In genomic region chr8:121949941-121950748, GRCm38 (mm10) we compare ENCODE assay signal across 8 mouse cellular contexts. TPM values are rescaled to one million over a fixed set of nuclear protein-coding genes. Genes with fewer than 3 reads are reported as not detected.
DNase-seq lines count a peak whose midpoint lies in the region; ATAC-seq and TF ChIP-seq lines count a peak whose summit lies in the region.

No protein-coding gene starts in this region.

- WGBS in embryonic facial prominence, embryonic 14.5 days, result under 1% methylated on average over 42 of the region's 66 CpGs
- under 1% methylated on average over 64 of the region's 66 CpGs for WGBS in heart, adult 2 months
- under 1% methylated on average over 64 of the region's 66 CpGs for WGBS in limb, embryonic 13.5 days
- WGBS in midbrain, embryonic 16.5 days, result under 1% methylated on average over 51 of the region's 66 CpGs

- no peaks in the 10 kb centered on the region for H3K27me3 ChIP-seq in embryonic facial prominence, embryonic 14.5 days (replicated peaks; ENCODE audit: control insufficient read depth, insufficient read depth, low read length)
- H3K27me3 ChIP-seq in heart, adult 2 months (ENCODE audit: control insufficient read depth, insufficient read depth, low read length), result no peaks in the 10 kb centered on the region
- no peaks in the 10 kb centered on the region for H3K27me3 ChIP-seq in limb, embryonic 13.5 days
- H3K27me3 ChIP-seq in midbrain, embryonic 16.5 days (ENCODE audit: control insufficient read depth, insufficient read depth, low read depth, low read length), result no peaks in the 10 kb centered on the region

- peak overlapping the region; percentile 87 for H3K4me3 ChIP-seq in embryonic facial prominence, embryonic 14.5 days (ENCODE audit: low read depth, low read length)
- H3K4me3 ChIP-seq in heart, adult 2 months, result peak overlapping the region; percentile 81
- peak overlapping the region; percentile 96 for H3K4me3 ChIP-seq in limb, embryonic 13.5 days
- peak overlapping the region; percentile 92 for H3K4me3 ChIP-seq in midbrain, embryonic 16.5 days (ENCODE audit: low read depth, low read length)

- DNase-seq in 3T3-L1 (ENCODE audit: low read depth, low spot score), result peak; percentile 99
- DNase-seq in adrenal gland, postnatal 4 days (ENCODE audit: low spot score in 2 of 2), result peak; percentile 96 to 98
- DNase-seq in embryonic facial prominence, embryonic 14.5 days (ENCODE audit: low spot score), result peak; percentile 100
- DNase-seq in heart, adult 2 months, result peak; percentile 99
- peak; percentile 98 to 99 for DNase-seq in kidney, adult 8-10 months
- peak; percentile 99 to 100 for DNase-seq in spleen, postnatal 10 days (ENCODE audit: low spot score in 2 of 2)

- H3K4me2 ChIP-seq in embryonic facial prominence, embryonic 14.5 days (ENCODE audit: low read depth, low read length), result peak overlapping the region; percentile 80
- peak overlapping the region; percentile 92 for H3K4me2 ChIP-seq in limb, embryonic 13.5 days (replicated peaks)
- peak overlapping the region; percentile 52 for H3K4me2 ChIP-seq in midbrain, embryonic 16.5 days (ENCODE audit: low read length)

- TF ChIP-seq POLR2A in heart, adult 2 months (IDR thresholded peaks at IDR 0.05; ENCODE audit: insufficient read depth, low read depth, low read length), result peak; percentile 74; the same call in 1 of the 2 replicates

- no peaks in the 10 kb centered on the region for H3K9me3 ChIP-seq in embryonic facial prominence, embryonic 14.5 days (ENCODE audit: control insufficient read depth, low read length)
- no peaks in the 10 kb centered on the region for H3K9me3 ChIP-seq in limb, embryonic 13.5 days
- no peaks in the 10 kb centered on the region for H3K9me3 ChIP-seq in midbrain, embryonic 16.5 days (replicated peaks; ENCODE audit: control insufficient read depth, low read length, poor library complexity, severe bottlenecking)

- peak overlapping the region; percentile 99 for H3K9ac ChIP-seq in embryonic facial prominence, embryonic 14.5 days (ENCODE audit: low read depth, low read length)
- peak overlapping the region; percentile 95 for H3K9ac ChIP-seq in heart, adult 2 months (ENCODE audit: low read depth, low read length)
- H3K9ac ChIP-seq in limb, embryonic 13.5 days, result peak overlapping the region; percentile 99
- peak overlapping the region; percentile 96 for H3K9ac ChIP-seq in midbrain, embryonic 16.5 days (ENCODE audit: low read depth, low read length)

- peaks cover 20% of the 10 kb centered on the region for H3K36me3 ChIP-seq in embryonic facial prominence, embryonic 14.5 days (ENCODE audit: control insufficient read depth, insufficient read depth, low read length)
- no peaks in the 10 kb centered on the region for H3K36me3 ChIP-seq in heart, adult 2 months (ENCODE audit: control insufficient read depth, insufficient read depth, low read length)
- peaks cover 23% of the 10 kb centered on the region for H3K36me3 ChIP-seq in limb, embryonic 13.5 days
- no peaks in the 10 kb centered on the region for H3K36me3 ChIP-seq in midbrain, embryonic 16.5 days (ENCODE audit: control insufficient read depth, insufficient read depth, low read length)

- intact Hi-C loops in heart, adult 2 months (cut with DNase I), result no loop called here

- no peaks in the 10 kb centered on the region for H3K79me2 ChIP-seq in heart, adult 2 months (replicated peaks; ENCODE audit: control insufficient read depth, insufficient read depth, low read length)

- ATAC-seq in embryonic facial prominence, embryonic 14.5 days (ENCODE audit: low read depth), result peak; percentile 96
- peak; percentile 97 for ATAC-seq in limb, embryonic 13.5 days (ENCODE audit: low FRiP score, low read depth)
- peak; percentile 96 for ATAC-seq in midbrain, embryonic 16.5 days

- TF ChIP-seq CTCF in heart, adult 2 months (IDR thresholded peaks at IDR 0.05), result 0 out of 2 replicates have a peak, but pooled peaks have one; percentile 4

- H3K4me1 ChIP-seq in embryonic facial prominence, embryonic 14.5 days (ENCODE audit: control insufficient read depth, insufficient read depth, low read length), result peaks cover 26% of the 10 kb centered on the region
- peaks cover 10% of the 10 kb centered on the region for H3K4me1 ChIP-seq in heart, adult 2 months (ENCODE audit: control insufficient read depth, insufficient read depth, low read length)
- H3K4me1 ChIP-seq in limb, embryonic 13.5 days, result peaks cover 58% of the 10 kb centered on the region
- H3K4me1 ChIP-seq in midbrain, embryonic 16.5 days (ENCODE audit: control insufficient read depth, insufficient read depth, low read length), result peaks cover 33% of the 10 kb centered on the region

- peak; percentile 95 for TF ChIP-seq EP300 in heart, adult 2 months (IDR thresholded peaks at IDR 0.05; ENCODE audit: insufficient read depth, low read depth, low read length)

- H3K27ac ChIP-seq in embryonic facial prominence, embryonic 14.5 days (replicated peaks; ENCODE audit: low read depth, low read length), result peak overlapping the region; percentile 96
- peak overlapping the region; percentile 99 for H3K27ac ChIP-seq in heart, adult 2 months
- peak overlapping the region; percentile 93 for H3K27ac ChIP-seq in limb, embryonic 13.5 days
- peak overlapping the region; percentile 96 for H3K27ac ChIP-seq in midbrain, embryonic 16.5 days (ENCODE audit: low read length)

RNA-seq across cellular contexts. Expression of gene Banp, which starts 0.6 kb away (rescaled TPM):
- 10 to 100 TPM; 14.0 to 15.7 TPM for total RNA-seq in adrenal gland, postnatal 4 days (2021)
- polyA plus RNA-seq in embryonic facial prominence, embryonic 14.5 days (2014; fragmentation: Nextera tagmentation; extraction: Ambion mirVana), result 32.1 and 34.9 TPM in 2 replicates
- 10 to 100 TPM; 13.1 to 26.9 TPM for total RNA-seq in heart, adult 2 months (2021)
- 17.9 and 32.1 TPM in 2 replicates for polyA plus RNA-seq in heart, adult 2 months (2012; rRNA removed)
- 42.0 and 53.6 TPM in 2 replicates for polyA plus RNA-seq in limb, embryonic 13.5 days (2015; fragmentation: Nextera tagmentation; extraction: Ambion mirVana)
- polyA plus RNA-seq in midbrain, embryonic 16.5 days (2015; fragmentation: Nextera tagmentation; extraction: Ambion mirVana), result 54.7 and 55.7 TPM in 2 replicates

RNA-seq across cellular contexts. Expression of gene Car5a, which starts 5.4 kb away (rescaled TPM):
- total RNA-seq in adrenal gland, postnatal 4 days (2021), result under 1 TPM in 1 of 2 experiments, not detected in 1; 0.76 TPM
- not detected in 2 replicates for polyA plus RNA-seq in embryonic facial prominence, embryonic 14.5 days (2014; fragmentation: Nextera tagmentation; extraction: Ambion mirVana)
- not detected for total RNA-seq in heart, adult 2 months (2021)
- not detected in 2 replicates for polyA plus RNA-seq in heart, adult 2 months (2012; rRNA removed)
- polyA plus RNA-seq in limb, embryonic 13.5 days (2015; fragmentation: Nextera tagmentation; extraction: Ambion mirVana), result not detected in 2 replicates
- polyA plus RNA-seq in midbrain, embryonic 16.5 days (2015; fragmentation: Nextera tagmentation; extraction: Ambion mirVana), result 0.55 and 0.60 TPM in 2 replicates

RNA-seq across cellular contexts. Expression of gene Slc7a5, which starts 42.7 kb away (rescaled TPM):
- 10 to 100 TPM; 56.2 to 59.0 TPM for total RNA-seq in adrenal gland, postnatal 4 days (2021)
- polyA plus RNA-seq in embryonic facial prominence, embryonic 14.5 days (2014; fragmentation: Nextera tagmentation; extraction: Ambion mirVana), result 28.8 and 29.6 TPM in 2 replicates
- 1 to 10 TPM; 3.1 to 4.6 TPM for total RNA-seq in heart, adult 2 months (2021)
- polyA plus RNA-seq in heart, adult 2 months (2012; rRNA removed), result 5.0 and 5.2 TPM in 2 replicates
- polyA plus RNA-seq in limb, embryonic 13.5 days (2015; fragmentation: Nextera tagmentation; extraction: Ambion mirVana), result 14.2 TPM in 2 replicates
- polyA plus RNA-seq in midbrain, embryonic 16.5 days (2015; fragmentation: Nextera tagmentation; extraction: Ambion mirVana), result 48.9 and 50.8 TPM in 2 replicates

Comparison
In these comparisons a context has a peak if more than half of its experiments do, and no peak if none do; other contexts are left out.
1. Peak in every context shown above with its lines: DNase-seq, ATAC-seq, H3K4me3 ChIP-seq and H3K27ac ChIP-seq.